Comparison of ENCODE assay signal across 35 mouse cellular contexts in the genomic region with DNA sequence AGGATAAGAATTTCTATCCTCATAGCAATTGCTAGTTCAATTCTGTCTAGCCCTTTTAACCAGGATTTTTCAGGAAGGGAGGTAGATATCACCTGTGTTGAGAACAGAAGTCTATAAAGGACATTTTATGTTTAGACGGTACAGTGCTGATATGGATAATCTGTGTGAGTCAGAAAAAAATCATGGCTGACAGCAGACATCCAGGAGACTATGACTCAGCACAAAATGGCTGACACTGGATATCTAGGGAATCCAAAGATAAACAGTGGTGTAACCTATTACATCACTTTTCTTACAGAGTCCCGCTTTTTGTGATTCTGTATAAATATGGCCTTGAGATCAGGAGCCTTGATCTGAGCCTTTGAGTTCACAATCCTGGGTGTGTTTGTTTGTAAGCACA.
"Had no signal": no experiment of that assay in that cellular context is flagged by ENCODE, and none has a peak within 500 bp of the region (broad histone marks: within the 10 kb centered on the region; RNA-seq: fewer than 3 reads in every experiment).

No protein-coding gene starts in this region.

- H3K4me1 ChIP-seq: heart, embryonic 10.5 days; heart, embryonic 12.5 days; heart, embryonic 13.5 days; heart, embryonic 15.5 days; hindbrain, embryonic 13.5 days; hindbrain, embryonic 15.5 days; intestine, embryonic 15.5 days; kidney, embryonic 15.5 days had no signal

- ATAC-seq: hindbrain, embryonic 16.5 days; hindbrain, postnatal 0 days; inflammation-experienced regulatory T-cells, adult 6 months; intestine, embryonic 15.5 days; intestine, embryonic 16.5 days; intestine, postnatal 0 days had no signal

- H3K27me3 ChIP-seq: heart, embryonic 12.5 days; heart, embryonic 13.5 days; heart, embryonic 15.5 days; hindbrain, embryonic 12.5 days; hindbrain, embryonic 13.5 days; hindbrain, embryonic 15.5 days; intestine, embryonic 15.5 days; kidney, embryonic 15.5 days had no signal

- H3K9ac ChIP-seq: heart, embryonic 12.5 days; heart, embryonic 13.5 days; heart, embryonic 15.5 days; hindbrain, embryonic 12.5 days; hindbrain, embryonic 13.5 days; hindbrain, embryonic 14.5 days; hindbrain, embryonic 15.5 days; intestine, embryonic 15.5 days; kidney, embryonic 15.5 days had no signal

- H3K9me3 ChIP-seq: heart, embryonic 10.5 days; heart, embryonic 13.5 days; heart, embryonic 15.5 days; hindbrain, embryonic 10.5 days; hindbrain, embryonic 12.5 days; hindbrain, embryonic 13.5 days; hindbrain, embryonic 15.5 days; intestine, embryonic 15.5 days; kidney, embryonic 15.5 days had no signal

- H3K27ac ChIP-seq: heart, embryonic 10.5 days; heart, embryonic 13.5 days; heart, embryonic 15.5 days; hindbrain, embryonic 10.5 days; hindbrain, embryonic 12.5 days; hindbrain, embryonic 13.5 days; hindbrain, embryonic 14.5 days; hindbrain, embryonic 15.5 days; hindbrain, postnatal 0 days; intestine, embryonic 15.5 days; kidney, embryonic 15.5 days; kidney, postnatal 0 days; layer of hippocampus, adult 2 months had no signal

- H3K36me3 ChIP-seq: heart, embryonic 10.5 days; heart, embryonic 12.5 days; heart, embryonic 13.5 days; heart, embryonic 15.5 days; hindbrain, embryonic 10.5 days; hindbrain, embryonic 12.5 days; hindbrain, embryonic 13.5 days; hindbrain, embryonic 15.5 days; intestine, embryonic 15.5 days; kidney, embryonic 15.5 days had no signal

- DNase-seq: heart, postnatal 10 days; heart, postnatal 14 days; heart, postnatal 36 days; heart, postnatal 4 days; kidney, adult 11 months; kidney, adult 18-20 months; kidney, adult 2 months; kidney, adult 8-10 months; kidney, adult 9 months; kidney, postnatal 10 days; kidney, postnatal 14 days; kidney, postnatal 25 days; kidney, postnatal 36 days; kidney, postnatal 4 days; layer of hippocampus, adult 9-11 months; layer of hippocampus, postnatal 36 days had no signal

- H3K4me3 ChIP-seq: heart, embryonic 10.5 days; heart, embryonic 12.5 days; heart, embryonic 13.5 days; heart, embryonic 15.5 days; hindbrain, embryonic 10.5 days; hindbrain, embryonic 12.5 days; hindbrain, embryonic 13.5 days; hindbrain, embryonic 15.5 days; intestine, embryonic 15.5 days; kidney, embryonic 15.5 days; layer of hippocampus, adult 2 months had no signal

- H3K4me2 ChIP-seq: heart, embryonic 11.5 days; heart, embryonic 12.5 days; heart, embryonic 13.5 days; heart, embryonic 15.5 days; hindbrain, embryonic 12.5 days; hindbrain, embryonic 13.5 days; hindbrain, embryonic 14.5 days; hindbrain, embryonic 15.5 days; intestine, embryonic 15.5 days; kidney, embryonic 15.5 days had no signal
